16 mouse cellular contexts compared by ENCODE assay signal in genomic region chr16:34031565-34031964, GRCm38 (mm10).
DNase-seq lines count a peak whose midpoint lies in the region; ATAC-seq and TF ChIP-seq lines count a peak whose summit lies in the region.
"Had no signal": no experiment of that assay in that cellular context is flagged by ENCODE, and none has a peak within 500 bp of the region (broad histone marks: within the 10 kb centered on the region; RNA-seq: fewer than 3 reads in every experiment).

No protein-coding gene starts in this region.

- peak; percentile 98 to 99 for TF ChIP-seq EP300 in MEL (IDR thresholded peaks at IDR 0.05; ENCODE audit: low read depth in 1 of 2, low read length in 2 of 2)
- peak; percentile 94 for TF ChIP-seq EP300 in liver, embryonic 14.5 days (IDR thresholded peaks at IDR 0.05; ENCODE audit: low read depth)

- H3K4me3 ChIP-seq in heart, embryonic 11.5 days (ENCODE audit: low read depth, low read length) = peak overlapping the region; percentile 10; the same call in 1 of the 2 replicates
- H3K4me3 ChIP-seq in MEL (ENCODE audit: control insufficient read depth in 1 of 2, insufficient read depth in 1 of 2, low read depth in 2 of 2, low read length in 2 of 2) = peak overlapping the region; percentile 43 to 53
- peak overlapping the region; percentile 31 to 42 for H3K4me3 ChIP-seq in liver, embryonic 14.5 days (ENCODE audit: insufficient read depth in 1 of 2, low read depth in 2 of 2, low read length in 2 of 2)
- H3K4me3 ChIP-seq: midbrain, embryonic 15.5 days; neural tube, embryonic 12.5 days had no signal

- H3K27ac ChIP-seq in heart, embryonic 11.5 days (ENCODE audit: low read depth, low read length) = peak overlapping the region; percentile 88
- H3K27ac ChIP-seq in MEL (ENCODE audit: control insufficient read depth, low read depth, low read length) = peak overlapping the region; percentile 99
- H3K27ac ChIP-seq in liver, embryonic 14.5 days = peak overlapping the region; percentile 48
- H3K27ac ChIP-seq: midbrain, embryonic 15.5 days; neural tube, embryonic 12.5 days had no signal

- no peak for TF ChIP-seq CTCF in MEL (IDR thresholded peaks at IDR 0.05 in 2 of 3, conservative IDR thresholded peaks at IDR 0.05 in 1 of 3; ENCODE audit: control insufficient read depth in 1 of 3, insufficient read depth in 1 of 3, low read depth in 2 of 3, low read length in 3 of 3, poor library complexity in 1 of 3, severe bottlenecking in 1 of 3)
- TF ChIP-seq CTCF in liver, embryonic 14.5 days (IDR thresholded peaks at IDR 0.05; ENCODE audit: low read depth) = no peak

- H3K36me3 ChIP-seq in heart, embryonic 11.5 days (ENCODE audit: control insufficient read depth, insufficient read depth, low read length) = peaks cover 22% of the 10 kb centered on the region
- peaks cover 0 to 62% of the 10 kb centered on the region in 2 experiments; a peak in 2 of 4 replicates for H3K36me3 ChIP-seq in MEL (ENCODE audit: control insufficient read depth in 1 of 2, insufficient read depth in 2 of 2, low read length in 2 of 2)
- H3K36me3 ChIP-seq in liver, embryonic 14.5 days (replicated peaks; ENCODE audit: control insufficient read depth, insufficient read depth, low read depth) = no peaks in the 10 kb centered on the region

- 49% methylated on average over 9 of the region's 9 CpGs for WGBS in heart, embryonic 11.5 days (ENCODE audit: insufficient replicate concordance)
- 10% methylated on average over 9 of the region's 9 CpGs for WGBS in liver, embryonic 14.5 days (ENCODE audit: insufficient replicate concordance)

- TF ChIP-seq POLR2A in MEL (IDR thresholded peaks at IDR 0.05; ENCODE audit: control insufficient read depth in 1 of 2, insufficient read depth in 1 of 2, low read depth in 1 of 2, low read length in 2 of 2, poor library complexity in 1 of 2) = no peak

- H3K4me2 ChIP-seq in heart, embryonic 11.5 days = peak overlapping the region; percentile 48
- H3K4me2 ChIP-seq in liver, embryonic 14.5 days (ENCODE audit: low read depth) = peak overlapping the region; percentile 63
- H3K4me2 ChIP-seq: midbrain, embryonic 15.5 days; neural tube, embryonic 12.5 days had no signal

- no peaks in the 10 kb centered on the region for H3K9me3 ChIP-seq in heart, embryonic 11.5 days (replicated peaks; ENCODE audit: control insufficient read depth, low read length)
- H3K9me3 ChIP-seq in MEL (replicated peaks; ENCODE audit: insufficient read depth, low read length) = no peaks in the 10 kb centered on the region
- no peaks in the 10 kb centered on the region for H3K9me3 ChIP-seq in liver, embryonic 14.5 days (ENCODE audit: control insufficient read depth, low read length)
- H3K9me3 ChIP-seq: midbrain, embryonic 15.5 days; neural tube, embryonic 12.5 days had no signal

- H3K9ac ChIP-seq in heart, embryonic 11.5 days (ENCODE audit: low read depth, low read length) = peak overlapping the region; percentile 44; the same call in 1 of the 2 replicates
- H3K9ac ChIP-seq in MEL (ENCODE audit: control insufficient read depth, low read depth, low read length, poor library complexity, severe bottlenecking) = peak overlapping the region; percentile 64
- H3K9ac ChIP-seq in liver, embryonic 14.5 days (replicated peaks) = peak overlapping the region; percentile 41; the same call in 1 of the 2 replicates
- H3K9ac ChIP-seq: midbrain, embryonic 15.5 days; neural tube, embryonic 12.5 days had no signal

- TF ChIP-seq RAD21 in MEL (IDR thresholded peaks at IDR 0.05; ENCODE audit: low read depth, low read length) = no peak

- no peaks in the 10 kb centered on the region for H3K27me3 ChIP-seq in heart, embryonic 11.5 days (ENCODE audit: control insufficient read depth, insufficient read depth, low read length)
- no peaks in the 10 kb centered on the region for H3K27me3 ChIP-seq in MEL (ENCODE audit: control insufficient read depth in 1 of 2, insufficient read depth in 2 of 2, low read length in 2 of 2)
- H3K27me3 ChIP-seq in liver, embryonic 14.5 days (ENCODE audit: control insufficient read depth, insufficient read depth, low read length) = no peaks in the 10 kb centered on the region
- H3K27me3 ChIP-seq: midbrain, embryonic 15.5 days; neural tube, embryonic 12.5 days had no signal

- DNase-seq in heart, adult 8-10 months (ENCODE audit: low spot score) = no peak
- DNase-seq in MEL (ENCODE audit: low read depth, low spot score) = peak; percentile 96
- peak; percentile 86 to 90 (median 86) for DNase-seq in liver, embryonic 14.5 days (ENCODE audit: low read depth in 3 of 3, low spot score in 3 of 3)
- DNase-seq in right cerebral cortex, postnatal 25 days = no peak
- DNase-seq in adrenal gland, postnatal 36 days = no peak
- DNase-seq in testis, postnatal 10 days (ENCODE audit: low spot score) = no peak
- DNase-seq: cerebellum, postnatal 25 days; kidney, postnatal 10 days; layer of hippocampus, postnatal 36 days; thymus, postnatal 4 days had no signal

- no peaks in the 10 kb centered on the region; the same call in 1 of the 2 replicates for H3K79me2 ChIP-seq in MEL (ENCODE audit: control insufficient read depth, insufficient read depth, low read length, poor library complexity)

- peaks cover 42% of the 10 kb centered on the region for H3K4me1 ChIP-seq in heart, embryonic 11.5 days (ENCODE audit: control insufficient read depth, insufficient read depth, low read length)
- peaks cover 26 to 65% of the 10 kb centered on the region in 2 experiments for H3K4me1 ChIP-seq in MEL (ENCODE audit: control insufficient read depth in 1 of 2, insufficient read depth in 2 of 2, low read length in 2 of 2)
- H3K4me1 ChIP-seq in liver, embryonic 14.5 days (replicated peaks; ENCODE audit: control insufficient read depth in 2 of 2, insufficient read depth in 2 of 2, low read length in 1 of 2) = peaks cover 52 to 67% of the 10 kb centered on the region in 2 experiments
- H3K4me1 ChIP-seq: midbrain, embryonic 15.5 days; neural tube, embryonic 12.5 days had no signal

- peak; percentile 90 for ATAC-seq in heart, embryonic 11.5 days (replicated peaks; ENCODE audit: insufficient number of reproducible peaks, low FRiP score, low TSS enrichment)
- peak; percentile 88 for ATAC-seq in common myeloid progenitor, adult 5-6 weeks (replicated peaks; ENCODE audit: low read depth, poor library complexity, severe bottlenecking)
- ATAC-seq in liver, embryonic 14.5 days (ENCODE audit: insufficient read depth) = peak; percentile 94
- ATAC-seq: activated CD4-positive, CD25-positive, alpha-beta regulatory T cell, adult 4 months; inflammation-experienced regulatory T-cells, adult 6 months; midbrain, embryonic 15.5 days had no signal

TF ChIP-seq in MEL, 35 proteins besides CTCF, POLR2A, EP300 and RAD21 (continues in another document):
- TF ChIP-seq MAZ (IDR thresholded peaks at IDR 0.05; ENCODE audit: low read depth, low read length) (peak; percentile 81; the same call in 1 of the 2 replicates), JUND (IDR thresholded peaks at IDR 0.05; ENCODE audit: low read depth, low read length) (peak; percentile 75; the same call in 1 of the 2 replicates), ELF1 (IDR thresholded peaks at IDR 0.05; ENCODE audit: low read depth, low read length) (peak; percentile 68), ZC3H11A (IDR thresholded peaks at IDR 0.05; ENCODE audit: low read depth, low read length) (0 out of 2 replicates have a peak, but pooled peaks have one; percentile 1), ZNF384 (IDR thresholded peaks at IDR 0.05; ENCODE audit: low read depth, low read length) (no peak), MXI1 (IDR thresholded peaks at IDR 0.05; ENCODE audit: low read depth, low read length) (no peak), CHD2 (IDR thresholded peaks at IDR 0.05; ENCODE audit: low read length) (no peak), MYC (IDR thresholded peaks at IDR 0.05; ENCODE audit: low read depth, low read length) (no peak; the same call in 1 of the 2 replicates), RCOR1 (IDR thresholded peaks at IDR 0.05; ENCODE audit: low read depth, low read length) (peak; percentile 85), TCF12 (IDR thresholded peaks at IDR 0.05; ENCODE audit: low read depth, low read length) (peak; percentile 99), USF1 (IDR thresholded peaks at IDR 0.05; ENCODE audit: low read depth, low read length) (no peak), USF2 (IDR thresholded peaks at IDR 0.05; ENCODE audit: borderline replicate concordance in 1 of 2, insufficient read depth in 1 of 2, low read depth in 1 of 2, low read length in 2 of 2) (no peak), HCFC1 (IDR thresholded peaks at IDR 0.05; ENCODE audit: low read depth, low read length) (peak; percentile 48; the same call in 1 of the 2 replicates), MAX (IDR thresholded peaks at IDR 0.05; ENCODE audit: low read length) (no peak; the same call in 1 of the 2 replicates), GABPA (IDR thresholded peaks at IDR 0.05; ENCODE audit: low read depth, low read length) (no peak), NELFE (IDR thresholded peaks at IDR 0.05; ENCODE audit: low read depth, low read length) (peak; percentile 6; the same call in 1 of the 2 replicates), E2F4 (IDR thresholded peaks at IDR 0.05; ENCODE audit: borderline replicate concordance, low read depth, low read length) (no peak), POLR2AphosphoS5 (IDR thresholded peaks at IDR 0.05; ENCODE audit: borderline replicate concordance, low read depth, low read length) (no peak), TBP (IDR thresholded peaks at IDR 0.05; ENCODE audit: low read depth, low read length) (peak; percentile 79; the same call in 1 of the 2 replicates), TAL1 (IDR thresholded peaks at IDR 0.05; ENCODE audit: low read length) (peak; percentile 98), MEF2A (IDR thresholded peaks at IDR 0.05; ENCODE audit: extremely low read depth, insufficient replicate concordance, low read depth, low read length, poor library complexity, severe bottlenecking) (no peak), SIN3A (IDR thresholded peaks at IDR 0.05; ENCODE audit: low read length) (peak; percentile 91), BHLHE40 (IDR thresholded peaks at IDR 0.05; ENCODE audit: borderline replicate concordance, low read depth, low read length) (peak; percentile 19; the same call in 1 of the 2 replicates), KAT2A (conservative IDR thresholded peaks at IDR 0.05; ENCODE audit: low read depth, low read length) (no peak), MAFK (IDR thresholded peaks at IDR 0.05; ENCODE audit: borderline replicate concordance, low read depth, low read length) (peak; percentile 75; the same call in 1 of the 2 replicates), ZMIZ1 (IDR thresholded peaks at IDR 0.05; ENCODE audit: low read depth, low read length) (peak; percentile 59; the same call in 1 of the 2 replicates), UBTF (IDR thresholded peaks at IDR 0.05; ENCODE audit: borderline replicate concordance, insufficient read depth, low read depth, low read length) (no peak), POLR2AphosphoS2 (IDR thresholded peaks at IDR 0.05; ENCODE audit: low read length) (no peak; the same call in 1 of the 2 replicates), ETS1 (IDR thresholded peaks at IDR 0.05; ENCODE audit: low read depth, low read length) (peak; percentile 96)

Comparison
In these comparisons a context has a peak if more than half of its experiments do, and no peak if none do; other contexts are left out.
1. H3K27ac ChIP-seq: peak in every context shown above with its lines; median percentile 99 in MEL; 88 in heart, embryonic 11.5 days; 48 in liver, embryonic 14.5 days.
2. DNase-seq: peak in MEL (single experiment) and liver, embryonic 14.5 days (3 of 3); none in heart, adult 8-10 months (single experiment), right cerebral cortex, postnatal 25 days (single experiment), adrenal gland, postnatal 36 days (0 of 2) and testis, postnatal 10 days (single experiment).
3. Peak in every context shown above with its lines, with median percentiles within 50 percentile points of each other: ATAC-seq, H3K4me3 ChIP-seq and H3K9ac ChIP-seq.